Mouse (Mus musculus): Measurements from ENCODE around the gene Gsto2.

GRCm38 (mm10) chr19:47853951-47854795 is 11.2 kb upstream of the Gsto2 start:
- TF ChIP-seq POLR2A (IDR thresholded peaks at IDR 0.05; ENCODE audit: low read depth, low read length) (no peak), CTCF (IDR thresholded peaks at IDR 0.05; ENCODE audit: extremely low read depth, insufficient read depth, insufficient read length, insufficient replicate concordance) (no peak)
